Mouse (Mus musculus) stomach, postnatal 0 days (tissue): Measurements from ENCODE around the gene AI661453. TPM values are rescaled to one million over a fixed set of nuclear protein-coding genes. Genes with fewer than 3 reads are reported as not detected.

Source experiments
- ATAC-seq: fragments of 200-750 bp; cut with Nextera tagmentation; 2 replicates; pipeline ENCODE4 v1.8.0; 2017; ENCODE audit not compliant: low FRiP score, low TSS enrichment
- DNase-seq: peaks from one replicate; pipeline ENCODE4 v3.0.0-alpha.2; 2016; ENCODE audit warnings: low spot score
- H3K27ac ChIP-seq: fragments of 300-500 bp; sonication (generic); replicated peaks from 2 replicates; pipeline ENCODE4 v1.5.1; 2014; ENCODE audit warnings: mild to moderate bottlenecking, control low read depth
- H3K27me3 ChIP-seq: fragments of 300-500 bp; sonication (generic); 2 replicates; pipeline ENCODE4 v1.6.1; 2014; ENCODE audit warnings: low read length; ENCODE audit not compliant: control insufficient read depth, insufficient read depth
- H3K36me3 ChIP-seq: fragments of 300-500 bp; sonication (generic); 2 replicates; pipeline ENCODE4 v1.6.1; 2014; ENCODE audit warnings: low read length, mixed read lengths; ENCODE audit not compliant: control insufficient read depth, insufficient read depth
- H3K4me1 ChIP-seq: fragments of 300-500 bp; sonication (generic); replicated peaks from 2 replicates; pipeline ENCODE4 v1.6.1; 2014; ENCODE audit warnings: antibody characterized with exemption; ENCODE audit not compliant: control insufficient read depth, insufficient read depth
- H3K4me2 ChIP-seq: fragments of 300-500 bp; sonication (generic); replicated peaks from 2 replicates; pipeline ENCODE4 v1.6.1; 2014; ENCODE audit warnings: low read depth, mild to moderate bottlenecking, control low read depth, moderate library complexity
- H3K4me3 ChIP-seq: fragments of 300-500 bp; sonication (generic); 2 replicates; pipeline ENCODE4 v1.5.1; 2014; ENCODE audit warnings: low read depth, low read length, control low read depth
- H3K9ac ChIP-seq: fragments of 300-500 bp; sonication (generic); 2 replicates; pipeline ENCODE4 v1.6.1; 2014; ENCODE audit warnings: mild to moderate bottlenecking, low read length, control low read depth, mixed read lengths
- H3K9me3 ChIP-seq: fragments of 300-500 bp; sonication (generic); 2 replicates; pipeline ENCODE4 v1.6.1; 2016; ENCODE audit warnings: low read length; ENCODE audit not compliant: control insufficient read depth
- CTCF ChIP-seq: IDR thresholded peaks from 2 replicates; pipeline ENCODE4 v1.5.1; 2016; ENCODE audit warnings: antibody characterized with exemption, low read depth, mild to moderate bottlenecking, moderate library complexity
- EP300 ChIP-seq: optimal IDR thresholded peaks from 2 replicates; pipeline ENCODE3; 2016; ENCODE audit warnings: antibody characterized with exemption
- WGBS: fragments of 180-500 bp; shearing (Covaris S2); extraction: QIAGEN DNeasy Blood & Tissue Kit; methylation state at CpG from one replicate; pipeline ENCODE4 v1.1.7; 2014; 5-methylcytosine and 5-hydroxymethylcytosine counted together
- polyA plus RNA-seq: library from polyadenylated mRNA; unstranded; fragments of >200 nt; fragmentation: Nextera tagmentation; extraction: Ambion mirVana; gene quantifications from 2 replicates; pipeline ENCODE4 v1.2.1, GENCODE M21; 2015

Gene AI661453
- polyA plus RNA-seq, 1 experiment from 2014 or later, result 8.9 TPM

DNA sequence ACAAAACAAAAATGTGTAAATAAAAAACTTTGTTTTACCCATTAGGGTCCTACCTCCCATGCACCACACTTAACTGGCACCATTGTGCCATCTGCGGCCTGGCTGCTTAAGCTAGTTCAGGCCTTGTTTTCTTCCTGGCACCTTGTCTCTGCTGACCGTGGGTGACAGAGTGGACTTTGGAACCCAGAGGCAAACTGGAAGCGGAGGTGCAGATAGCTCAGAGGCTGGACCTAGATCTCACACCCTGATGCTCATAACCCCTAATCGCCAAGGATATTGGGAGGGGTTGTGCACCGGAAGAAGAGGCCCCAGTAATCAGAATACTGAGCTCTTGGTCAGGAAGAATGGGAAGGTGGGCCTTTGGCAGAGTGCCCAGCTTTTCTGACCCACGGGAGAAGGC lies 12.2 kb upstream of the AI661453 start:
- H3K4me2 ChIP-seq, result no peak overlapping the region
- H3K27me3 ChIP-seq, result no peaks in the 10 kb centered on the region
- no peaks in the 10 kb centered on the region for H3K4me1 ChIP-seq
- DNase-seq (peak; percentile 61), ATAC-seq (peak; percentile 52)
- 58% methylated on average over 6 of the region's 6 CpGs for WGBS
- TF ChIP-seq EP300 (no peak), CTCF (no peak)
- H3K9me3 ChIP-seq, result no peaks in the 10 kb centered on the region
- no peak overlapping the region for H3K9ac ChIP-seq
- no peaks in the 10 kb centered on the region for H3K36me3 ChIP-seq
- no peak overlapping the region for H3K4me3 ChIP-seq
- H3K27ac ChIP-seq, result peak overlapping the region; percentile 41

DNA sequence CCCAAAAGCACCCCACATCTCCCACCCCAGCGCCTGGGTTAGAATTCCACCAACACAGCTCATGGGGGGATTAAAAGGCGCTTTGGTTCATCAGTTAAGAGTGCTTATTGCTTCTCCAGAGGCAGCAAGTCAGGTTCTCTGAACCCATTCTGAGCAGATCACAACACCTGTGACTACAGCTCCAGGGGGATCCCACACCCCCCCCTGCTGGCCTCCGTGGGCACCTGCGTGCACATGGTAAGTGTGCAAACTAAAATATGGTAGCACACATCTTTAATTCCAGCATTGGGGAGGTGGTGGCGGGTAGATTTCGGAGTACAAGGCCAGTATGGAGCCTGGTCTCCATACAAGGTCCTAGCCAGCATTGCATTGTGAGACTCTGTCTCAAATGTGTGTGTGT lies 9.1 kb upstream of the AI661453 start:
- no peaks in the 10 kb centered on the region for H3K36me3 ChIP-seq
- no peaks in the 10 kb centered on the region for H3K9me3 ChIP-seq
- H3K4me2 ChIP-seq, result no peak overlapping the region
- no peaks in the 10 kb centered on the region for H3K4me1 ChIP-seq
- no peak overlapping the region for H3K27ac ChIP-seq
- no peaks in the 10 kb centered on the region for H3K27me3 ChIP-seq
- no peak for DNase-seq
- H3K9ac ChIP-seq, result no peak overlapping the region
- TF ChIP-seq CTCF (peak; percentile 63), EP300 (no peak)
- 82% methylated on average over 6 of the region's 6 CpGs for WGBS
- ATAC-seq, result no peak
- H3K4me3 ChIP-seq, result no peak overlapping the region

GRCm38 (mm10) chr17:47428831-47429304 lies 7.5 kb upstream of the AI661453 start:
- ATAC-seq, result peak; percentile 87
- peak; percentile 77 for DNase-seq
- Histone ChIP-seq H3K27ac (peak overlapping the region; percentile 53), H3K4me2 (no peak overlapping the region), H3K36me3 (no peaks in the 10 kb centered on the region), H3K4me1 (no peaks in the 10 kb centered on the region), H3K9me3 (no peaks in the 10 kb centered on the region), H3K27me3 (no peaks in the 10 kb centered on the region), H3K4me3 (no peak overlapping the region), H3K9ac (no peak overlapping the region)
- 7% methylated on average over 8 of the region's 8 CpGs for WGBS
- no peak for TF ChIP-seq EP300
- TF ChIP-seq CTCF, result peak; percentile 81

- ATAC-seq (no peak), DNase-seq (no peak)
- 66% methylated on average over 5 of the region's 5 CpGs for WGBS
- Histone ChIP-seq H3K9ac (no peak overlapping the region), H3K4me1 (no peaks in the 10 kb centered on the region), H3K4me3 (no peak overlapping the region), H3K4me2 (no peak overlapping the region), H3K9me3 (no peaks in the 10 kb centered on the region), H3K36me3 (no peaks in the 10 kb centered on the region), H3K27me3 (no peaks in the 10 kb centered on the region), H3K27ac (no peak overlapping the region)
- TF ChIP-seq CTCF (peak; percentile 66), EP300 (no peak)
Measured at GRCm38 (mm10) chr17:47430815-47431214, 5.6 kb upstream of the AI661453 start.

DNA sequence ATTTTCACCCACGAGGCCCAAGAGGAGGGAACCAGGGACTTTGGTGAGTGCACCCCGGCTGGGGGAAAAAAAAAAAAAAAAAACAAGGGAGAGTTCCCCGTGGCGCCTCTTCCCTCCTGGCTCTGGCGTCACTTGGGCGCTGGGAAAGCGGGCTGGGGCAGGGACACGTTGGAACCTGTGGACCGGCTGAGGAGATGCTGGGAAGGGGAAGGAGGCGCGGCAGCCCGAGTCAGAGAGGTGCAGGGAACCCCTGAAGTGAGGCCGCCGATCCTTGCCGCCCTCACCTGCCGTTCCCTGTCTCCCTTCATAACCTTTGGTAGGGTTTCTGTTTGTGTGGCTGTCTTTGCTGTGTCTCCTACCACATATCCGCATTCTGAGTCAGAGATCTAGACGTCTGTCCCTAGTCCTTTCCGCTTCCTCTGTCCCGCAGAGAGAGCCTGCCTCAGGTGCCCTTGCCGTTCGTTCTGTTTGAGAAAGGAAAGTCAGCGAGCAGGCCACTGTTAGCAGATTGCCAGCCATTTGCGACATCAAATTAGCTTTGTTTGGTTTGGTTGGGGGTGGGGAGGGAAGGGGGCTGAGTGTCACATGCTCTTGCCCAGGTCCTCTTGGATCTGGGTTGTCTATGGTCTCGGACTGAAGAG lies 612 bp downstream of the AI661453 start, which contains the start of gene 1700001C19Rik:
Gene 1700001C19Rik (minus strand): TSS at position 470 of the 641 bp plus-strand sequence.
- Histone ChIP-seq H3K4me1 (no peaks in the 10 kb centered on the region), H3K4me3 (peak within 1 kb of the TSS; percentile 58), H3K27ac (peak within 1 kb of the TSS; percentile 91), H3K9ac (peak within 1 kb of the TSS; percentile 78), H3K4me2 (peak within 1 kb of the TSS; percentile 61), H3K9me3 (no peaks in the 10 kb centered on the region), H3K36me3 (no peaks in the 10 kb centered on the region), H3K27me3 (no peaks in the 10 kb centered on the region)
- ATAC-seq, result no peak
- TF ChIP-seq CTCF, result no peak
- TF ChIP-seq EP300, result no peak
- peak; percentile 55 for DNase-seq
- WGBS, result 9% methylated on average over 25 of the region's 25 CpGs

GRCm38 (mm10) chr17:47438611-47439010 lies 2.2 kb downstream of the AI661453 start:
- H3K9ac ChIP-seq, result peak overlapping the region; percentile 78
- H3K27me3 ChIP-seq, result no peaks in the 10 kb centered on the region
- 46% methylated on average over 6 of the region's 6 CpGs for WGBS
- ATAC-seq (no peak), DNase-seq (no peak)
- H3K4me1 ChIP-seq, result no peaks in the 10 kb centered on the region
- TF ChIP-seq EP300 (no peak), CTCF (no peak)
- peak overlapping the region; percentile 58 for H3K4me3 ChIP-seq
- H3K4me2 ChIP-seq, result peak overlapping the region; percentile 61
- no peaks in the 10 kb centered on the region for H3K9me3 ChIP-seq
- H3K36me3 ChIP-seq, result no peaks in the 10 kb centered on the region
- H3K27ac ChIP-seq, result peak overlapping the region; percentile 91
